Mouse (Mus musculus) neural tube, embryonic 13.5 days (tissue): Measurements from ENCODE around the gene Ube2r2. TPM values are rescaled to one million over a fixed set of nuclear protein-coding genes. Genes with fewer than 3 reads are reported as not detected.

Experiments used
- ATAC-seq: fragments of 200-750 bp; cut with Nextera tagmentation; 2 replicates; pipeline ENCODE4 v1.8.0; 2017; ENCODE audit warnings: low read depth, mild to moderate bottlenecking, moderate TSS enrichment, moderate library complexity
- H3K27ac ChIP-seq: fragments of 300-500 bp; sonication (generic); replicated peaks from 2 replicates; pipeline ENCODE4 v1.5.1; 2015; ENCODE audit warnings: moderate library complexity, mild to moderate bottlenecking, inconsistent platforms
- H3K27me3 ChIP-seq: fragments of 300-500 bp; sonication (generic); 2 replicates; pipeline ENCODE4 v1.6.1; 2015; ENCODE audit warnings: mild to moderate bottlenecking, inconsistent platforms
- H3K36me3 ChIP-seq: fragments of 300-500 bp; sonication (generic); 2 replicates; pipeline ENCODE4 v1.6.1; 2015; ENCODE audit warnings: mild to moderate bottlenecking, inconsistent platforms
- H3K4me1 ChIP-seq: fragments of 300-500 bp; sonication (generic); replicated peaks from 2 replicates; pipeline ENCODE4 v1.6.1; 2015; ENCODE audit warnings: inconsistent platforms
- H3K4me2 ChIP-seq: fragments of 300-500 bp; sonication (generic); 2 replicates; pipeline ENCODE4 v1.6.1; 2015; ENCODE audit warnings: inconsistent platforms, mild to moderate bottlenecking, moderate library complexity
- H3K4me3 ChIP-seq: fragments of 300-500 bp; sonication (generic); 2 replicates; pipeline ENCODE4 v1.5.1; 2015; ENCODE audit warnings: mild to moderate bottlenecking, inconsistent platforms
- H3K9ac ChIP-seq: fragments of 300-500 bp; sonication (generic); 2 replicates; pipeline ENCODE4 v1.6.1; 2015; ENCODE audit warnings: moderate library complexity, mild to moderate bottlenecking, inconsistent platforms
- H3K9me3 ChIP-seq: fragments of 300-500 bp; sonication (generic); 2 replicates; pipeline ENCODE4 v1.6.1; 2016; ENCODE audit warnings: inconsistent platforms
- WGBS: fragments of 180-500 bp; shearing (Covaris S2); methylation state at CpG from one replicate; pipeline ENCODE4 v1.1.7; 2015; 5-methylcytosine and 5-hydroxymethylcytosine counted together
- polyA plus RNA-seq: library from polyadenylated mRNA; unstranded; fragments of >200 nt; fragmentation: Nextera tagmentation; extraction: Ambion mirVana; gene quantifications from 2 replicates; pipeline ENCODE4 v1.2.1, GENCODE M21; 2015

The Ube2r2 gene
- polyA plus RNA-seq, 1 experiment from 2014 or later = 79.9 TPM

DNA sequence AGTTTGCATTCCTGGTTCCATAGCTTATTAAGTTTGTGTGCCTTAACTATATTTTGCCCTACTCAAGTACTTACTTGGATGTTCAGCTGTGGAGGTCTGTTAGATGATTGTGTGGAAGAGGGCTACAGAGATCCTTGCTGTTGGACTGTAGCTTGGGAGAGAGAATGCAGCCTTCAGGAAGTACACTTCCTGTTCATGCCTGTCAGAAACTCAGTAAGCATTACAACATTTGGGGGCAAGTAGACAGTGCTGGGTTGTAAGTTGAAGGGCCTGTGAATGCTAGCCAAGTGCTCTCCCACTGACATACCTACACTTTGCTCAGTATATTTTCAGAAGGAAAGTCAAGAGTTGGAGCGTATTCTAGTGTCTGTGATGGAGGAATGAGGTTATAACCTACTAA, 22.7 kb downstream of the Ube2r2 start:
- Histone ChIP-seq H3K4me3 (no peak overlapping the region), H3K4me1 (peaks cover 8% of the 10 kb centered on the region; the same call in 1 of the 2 replicates), H3K27ac (no peak overlapping the region), H3K36me3 (no peaks in the 10 kb centered on the region), H3K9me3 (no peaks in the 10 kb centered on the region), H3K27me3 (no peaks in the 10 kb centered on the region), H3K9ac (no peak overlapping the region), H3K4me2 (no peak overlapping the region)
- 100% methylated on average over 1 of the region's 1 CpGs for WGBS
- no peak for ATAC-seq

DNA sequence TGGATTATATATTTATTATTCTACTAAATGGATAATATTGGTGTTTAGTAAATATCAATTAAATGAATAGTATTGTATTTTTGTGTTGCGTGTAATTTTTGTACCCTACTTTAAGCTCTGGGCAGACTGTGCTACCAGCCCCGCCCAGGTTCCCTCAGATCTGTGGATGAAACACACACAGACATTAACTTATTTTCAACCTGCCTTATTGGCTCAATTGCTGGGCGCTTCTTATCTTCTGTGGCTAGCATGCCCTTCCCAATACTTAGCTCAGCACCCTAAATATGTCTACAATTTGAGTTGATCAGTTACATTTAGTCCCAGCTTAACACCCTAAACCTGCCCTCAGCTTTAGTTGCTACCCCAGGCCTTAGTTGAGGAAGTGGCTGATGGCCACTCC, 25.7 kb downstream of the Ube2r2 start:
- H3K9ac ChIP-seq = no peak overlapping the region
- 100% methylated on average over 3 of the region's 3 CpGs for WGBS

DNA sequence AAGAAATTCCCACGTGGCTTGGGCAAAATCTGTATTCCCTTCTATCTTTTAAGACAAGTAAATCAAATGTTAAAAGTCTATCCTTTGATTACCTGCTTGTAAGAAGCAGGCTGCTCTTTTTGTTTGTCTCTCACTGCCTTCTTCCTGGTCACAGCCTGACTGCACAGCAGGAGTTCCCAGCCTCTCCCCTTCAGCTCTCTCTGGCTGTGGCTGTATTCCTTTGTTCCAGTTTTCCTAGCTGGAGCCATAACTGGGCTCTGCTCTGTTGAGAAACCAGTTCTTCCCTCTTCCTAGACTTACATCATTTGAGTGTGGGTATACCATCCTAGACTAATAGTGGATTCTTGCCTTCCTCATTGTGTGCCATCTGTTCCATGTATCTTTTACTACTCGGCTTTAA, 29.4 kb downstream of the Ube2r2 start:
- ATAC-seq = no peak
- Histone ChIP-seq H3K9ac (0 out of 2 replicates have a peak overlapping the region, but pooled peaks have one; percentile 1), H3K36me3 (peaks cover 12% of the 10 kb centered on the region), H3K27me3 (no peaks in the 10 kb centered on the region), H3K27ac (peak overlapping the region; percentile 57), H3K4me1 (peaks cover 13% of the 10 kb centered on the region), H3K4me2 (no peak overlapping the region), H3K4me3 (no peak overlapping the region), H3K9me3 (no peaks in the 10 kb centered on the region)
- 1% methylated on average over 2 of the region's 2 CpGs for WGBS

More for the DNA sequence above, 25.7 kb downstream of the Ube2r2 start:
- ATAC-seq = no peak
- H3K9me3 ChIP-seq = no peaks in the 10 kb centered on the region
- H3K4me2 ChIP-seq = no peak overlapping the region
- H3K4me1 ChIP-seq = peaks cover 20% of the 10 kb centered on the region
- H3K36me3 ChIP-seq = no peaks in the 10 kb centered on the region
- H3K27me3 ChIP-seq = no peaks in the 10 kb centered on the region
- no peak overlapping the region for H3K4me3 ChIP-seq
- no peak overlapping the region for H3K27ac ChIP-seq

DNA sequence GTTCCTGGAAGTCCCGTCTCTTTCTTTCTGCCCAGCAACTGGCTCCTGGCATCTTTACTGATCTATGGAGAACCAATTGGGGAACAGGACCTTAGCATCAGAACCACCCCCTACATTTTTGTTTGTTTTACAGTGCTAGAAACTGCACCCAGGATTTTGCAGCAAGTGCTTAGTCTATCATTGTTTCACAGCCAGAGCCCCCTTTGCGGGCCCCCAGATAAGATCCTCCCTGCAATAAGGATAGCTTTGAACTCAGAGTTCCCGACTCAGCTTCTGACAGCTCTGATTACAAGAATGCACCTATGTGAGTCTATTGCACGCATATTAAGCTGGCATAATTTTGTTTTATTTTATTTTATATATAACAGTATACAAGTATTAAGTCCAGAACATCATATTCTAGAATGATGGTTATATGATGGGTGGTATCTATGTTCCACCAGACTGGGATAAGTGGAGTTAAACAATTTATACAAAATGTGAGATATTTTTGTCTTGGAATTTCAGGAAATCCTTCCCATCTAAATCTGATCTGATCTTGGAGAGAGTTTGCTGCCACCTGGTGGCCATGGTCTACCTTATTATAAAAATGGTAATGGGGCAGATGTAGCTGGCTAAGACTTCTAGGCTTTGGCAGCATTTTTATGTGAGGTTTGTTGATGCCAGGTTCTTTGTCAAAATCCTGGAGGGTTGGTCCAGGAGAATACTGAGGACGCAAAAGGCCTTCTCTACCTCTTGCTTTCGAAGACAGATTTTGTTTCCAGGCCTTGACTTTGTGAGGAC, 30.3 kb downstream of the Ube2r2 start:
- no peaks in the 10 kb centered on the region for H3K27me3 ChIP-seq
- no peak overlapping the region for H3K4me3 ChIP-seq
- H3K36me3 ChIP-seq = peaks cover 12% of the 10 kb centered on the region
- peaks cover 13% of the 10 kb centered on the region for H3K4me1 ChIP-seq
- no peaks in the 10 kb centered on the region for H3K9me3 ChIP-seq
- ATAC-seq = peak; percentile 15; the same call in 1 of the 2 replicates
- peak overlapping the region; percentile 57 for H3K27ac ChIP-seq
- WGBS = 66% methylated on average over 6 of the region's 6 CpGs
- H3K4me2 ChIP-seq = no peak overlapping the region
- no peak overlapping the region for H3K9ac ChIP-seq

DNA sequence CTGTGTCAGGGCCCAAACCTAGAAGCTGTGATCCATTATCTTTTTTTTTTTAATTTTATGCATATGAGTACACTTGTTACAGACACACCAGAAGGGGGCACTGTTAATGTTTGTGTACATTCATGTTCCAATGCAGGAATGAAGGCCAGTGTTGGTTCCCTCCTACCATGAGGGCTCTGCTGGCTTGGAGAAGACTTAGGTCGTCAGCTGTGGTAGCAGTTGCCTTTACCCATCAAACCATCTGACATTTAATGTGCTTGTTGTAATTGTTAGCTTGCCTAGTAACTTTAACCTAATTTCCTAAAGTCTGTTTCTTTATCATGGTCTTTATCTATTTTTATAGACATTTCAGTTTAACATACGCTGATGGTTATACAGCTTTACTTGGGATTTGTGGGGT, 35.4 kb downstream of the Ube2r2 start:
- Histone ChIP-seq H3K27ac (no peak overlapping the region), H3K9ac (no peak overlapping the region), H3K4me3 (no peak overlapping the region), H3K36me3 (peaks cover 25% of the 10 kb centered on the region), H3K4me2 (no peak overlapping the region), H3K4me1 (no peaks in the 10 kb centered on the region), H3K27me3 (no peaks in the 10 kb centered on the region), H3K9me3 (no peaks in the 10 kb centered on the region)
- no peak for ATAC-seq
- 86% methylated on average over 2 of the region's 2 CpGs for WGBS

DNA sequence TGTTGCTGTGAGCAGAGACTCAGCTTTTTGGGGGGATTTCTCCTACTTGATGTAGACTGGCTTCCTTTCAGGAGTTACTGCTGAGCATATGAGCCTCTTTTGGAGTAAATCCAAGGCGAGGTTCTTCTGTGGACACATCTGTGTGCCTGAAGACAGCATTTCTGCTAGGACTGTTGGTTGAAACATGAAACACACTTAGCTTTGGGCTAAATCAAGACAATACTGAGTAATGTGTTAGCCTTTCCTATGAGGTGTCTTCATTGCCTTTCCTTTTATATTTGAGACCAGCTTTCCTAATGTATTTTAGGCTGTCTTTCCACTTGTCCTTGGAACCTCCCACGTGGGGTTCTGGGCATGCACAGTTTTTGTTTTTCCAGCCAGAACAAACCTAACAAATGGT, 39.1 kb downstream of the Ube2r2 start:
- H3K4me1 ChIP-seq = no peaks in the 10 kb centered on the region
- no peak for ATAC-seq
- H3K36me3 ChIP-seq = peaks cover 38% of the 10 kb centered on the region
- H3K9ac ChIP-seq = no peak overlapping the region
- H3K4me3 ChIP-seq = no peak overlapping the region
- H3K9me3 ChIP-seq = no peaks in the 10 kb centered on the region
- 82% methylated on average over 2 of the region's 2 CpGs for WGBS
- H3K4me2 ChIP-seq = no peak overlapping the region
- H3K27ac ChIP-seq = no peak overlapping the region
- H3K27me3 ChIP-seq = no peaks in the 10 kb centered on the region

DNA sequence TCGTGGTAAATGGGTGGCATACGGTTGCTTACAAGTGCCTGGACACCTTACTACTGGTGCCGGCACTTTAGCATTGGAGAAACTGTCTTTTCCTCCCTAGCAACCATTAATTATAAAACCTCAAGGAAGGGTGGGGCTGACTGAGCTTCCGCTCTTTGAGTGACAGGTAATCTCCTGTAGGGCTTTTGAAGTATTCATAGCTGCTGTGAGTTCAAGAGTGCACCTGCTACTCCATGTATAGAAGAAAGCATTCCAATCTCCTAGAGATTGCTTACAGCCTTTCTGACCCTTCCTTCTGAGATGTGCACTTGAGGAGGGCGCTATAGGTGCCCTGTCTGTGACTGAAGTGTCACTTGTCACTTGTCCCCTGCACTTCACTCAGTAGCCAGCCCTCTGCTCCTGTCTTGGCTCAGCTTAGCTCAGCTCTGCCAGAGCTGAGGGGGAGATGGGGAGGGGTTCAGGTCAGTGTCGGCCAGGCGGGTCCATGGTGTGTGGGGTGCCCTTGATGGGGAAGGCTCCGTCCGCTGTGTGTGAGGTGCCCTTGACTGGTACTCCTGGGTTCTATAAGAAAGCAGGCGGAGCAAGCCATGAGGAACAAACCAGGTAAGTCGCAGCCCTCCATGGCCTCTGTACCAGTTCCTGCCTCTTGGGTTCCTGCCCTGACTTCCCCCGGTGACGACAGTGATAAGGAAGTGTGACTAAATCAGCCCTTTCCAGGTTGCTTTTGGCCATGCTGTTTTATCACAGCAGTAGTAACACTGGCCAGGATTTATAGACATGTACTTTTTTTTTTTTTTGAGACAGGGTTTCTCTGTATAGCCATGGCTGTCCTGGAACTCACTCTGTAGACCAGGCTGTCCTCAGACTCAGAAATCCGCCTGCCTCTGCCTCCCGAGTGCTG, 44.5 kb downstream of the Ube2r2 start:
- WGBS = 90% methylated on average over 15 of the region's 15 CpGs
- no peak overlapping the region for H3K27ac ChIP-seq
- ATAC-seq = no peak

DNA sequence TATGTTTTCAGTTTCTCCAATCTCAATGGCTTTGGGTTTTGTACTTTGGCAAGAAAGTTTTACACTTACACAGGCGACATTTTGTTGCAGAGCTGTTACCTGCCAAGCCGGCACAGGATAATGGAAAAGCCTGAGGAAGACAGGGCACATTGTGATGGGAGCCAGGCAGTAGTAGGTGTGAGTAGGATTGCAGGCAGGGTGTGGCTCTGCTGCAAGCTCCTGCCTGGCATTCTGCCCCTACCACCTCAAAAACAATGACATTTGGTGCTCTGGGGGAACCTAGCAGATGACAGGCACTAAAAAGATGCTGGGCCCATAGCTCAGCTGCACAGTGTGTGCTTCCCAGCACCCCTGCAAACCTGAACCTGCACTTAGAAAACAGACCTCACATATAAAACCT, 54.3 kb downstream of the Ube2r2 start:
- no peak overlapping the region for H3K27ac ChIP-seq
- H3K9me3 ChIP-seq = no peaks in the 10 kb centered on the region
- no peak for ATAC-seq
- no peak overlapping the region for H3K4me2 ChIP-seq
- H3K4me1 ChIP-seq = no peaks in the 10 kb centered on the region
- 91% methylated on average over 2 of the region's 2 CpGs for WGBS
- no peak overlapping the region for H3K4me3 ChIP-seq
- peaks cover 76% of the 10 kb centered on the region for H3K36me3 ChIP-seq
- H3K27me3 ChIP-seq = no peaks in the 10 kb centered on the region
- H3K9ac ChIP-seq = no peak overlapping the region

More for the DNA sequence above, 44.5 kb downstream of the Ube2r2 start:
- Histone ChIP-seq H3K4me3 (no peak overlapping the region), H3K4me2 (no peak overlapping the region), H3K36me3 (peaks cover 62% of the 10 kb centered on the region), H3K9me3 (no peaks in the 10 kb centered on the region), H3K27me3 (no peaks in the 10 kb centered on the region), H3K4me1 (no peaks in the 10 kb centered on the region), H3K9ac (no peak overlapping the region)

DNA sequence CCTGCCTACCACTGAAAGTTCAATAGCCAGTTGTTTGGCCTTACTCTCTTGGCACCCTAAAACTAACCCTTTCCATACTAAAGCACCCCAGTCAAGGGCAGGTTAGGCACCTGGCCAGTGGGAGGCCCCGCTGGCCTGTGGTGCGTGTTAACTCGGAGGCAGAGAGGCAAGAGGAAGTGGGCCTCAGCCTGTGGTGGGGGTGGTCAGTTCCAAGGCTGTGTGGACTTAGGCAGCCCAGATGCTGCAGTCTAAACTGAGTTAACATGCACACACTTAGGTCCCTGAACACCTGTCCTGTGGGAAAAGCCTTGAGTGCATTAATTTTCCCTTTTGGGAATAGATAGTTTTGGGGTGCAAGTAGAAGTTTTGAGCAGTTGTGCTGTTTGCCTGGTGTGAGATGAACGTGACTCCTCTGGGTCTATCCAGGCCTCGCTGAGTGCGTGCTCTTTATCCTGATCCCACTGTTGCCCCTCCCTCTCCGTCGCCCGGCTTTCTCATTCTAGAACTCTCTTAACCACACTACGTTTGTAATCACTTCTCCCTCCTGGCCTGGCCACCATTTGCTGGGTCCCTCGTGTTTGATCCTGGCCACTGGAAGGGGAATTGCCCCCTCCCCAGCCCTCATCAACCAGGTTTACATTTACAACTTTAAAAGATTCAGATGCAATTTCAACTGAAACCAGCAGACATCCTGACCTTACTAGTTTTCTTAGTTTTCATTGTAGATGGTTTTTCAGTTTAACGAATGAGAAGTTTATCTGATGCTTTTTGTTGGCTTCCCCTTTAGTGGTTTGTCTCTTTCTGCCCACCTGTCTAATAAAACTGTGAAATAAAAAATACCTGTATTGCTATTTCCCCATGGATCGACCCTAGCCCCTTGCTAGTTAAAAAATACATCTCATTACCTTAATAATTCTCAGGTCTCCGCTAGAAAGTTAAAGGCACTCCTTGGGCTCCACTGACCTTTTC, 57.3 kb downstream of the Ube2r2 start:
- H3K4me2 ChIP-seq = no peak overlapping the region
- H3K9me3 ChIP-seq = no peaks in the 10 kb centered on the region
- H3K36me3 ChIP-seq = peaks cover 90% of the 10 kb centered on the region
- H3K4me3 ChIP-seq = no peak overlapping the region
- H3K27ac ChIP-seq = no peak overlapping the region
- 77% methylated on average over 14 of the region's 14 CpGs for WGBS
- peaks cover 5% of the 10 kb centered on the region; the same call in 1 of the 2 replicates for H3K4me1 ChIP-seq
- H3K27me3 ChIP-seq = no peaks in the 10 kb centered on the region
- no peak overlapping the region for H3K9ac ChIP-seq
- no peak for ATAC-seq

DNA sequence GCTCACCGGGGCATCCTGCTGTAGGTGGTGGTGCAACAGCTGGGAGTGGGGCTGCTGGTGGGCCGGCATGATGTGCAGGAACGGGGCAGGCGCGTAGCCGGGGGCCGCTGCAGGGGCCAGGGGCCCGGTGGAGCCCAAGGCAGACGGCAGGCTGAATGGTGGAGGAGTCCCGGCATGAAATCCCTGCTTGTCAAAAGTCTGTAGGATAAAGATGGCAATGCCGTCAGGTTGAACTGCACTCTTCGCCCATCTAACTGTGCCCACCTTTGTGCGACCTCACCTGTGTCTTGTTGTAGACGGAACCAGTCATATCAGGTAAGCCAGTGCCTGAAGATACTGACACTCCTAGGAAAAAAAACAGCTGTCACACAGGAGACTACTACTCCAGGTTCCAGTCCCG, 59.8 kb downstream of the Ube2r2 start:
- H3K27me3 ChIP-seq = no peaks in the 10 kb centered on the region
- H3K36me3 ChIP-seq = peaks cover 97% of the 10 kb centered on the region
- H3K4me1 ChIP-seq = peaks cover 5% of the 10 kb centered on the region; the same call in 1 of the 2 replicates
- no peak for ATAC-seq
- no peak overlapping the region for H3K4me2 ChIP-seq
- 90% methylated on average over 15 of the region's 15 CpGs for WGBS
- H3K9me3 ChIP-seq = no peaks in the 10 kb centered on the region
- no peak overlapping the region for H3K9ac ChIP-seq
- no peak overlapping the region for H3K4me3 ChIP-seq
- no peak overlapping the region for H3K27ac ChIP-seq

DNA sequence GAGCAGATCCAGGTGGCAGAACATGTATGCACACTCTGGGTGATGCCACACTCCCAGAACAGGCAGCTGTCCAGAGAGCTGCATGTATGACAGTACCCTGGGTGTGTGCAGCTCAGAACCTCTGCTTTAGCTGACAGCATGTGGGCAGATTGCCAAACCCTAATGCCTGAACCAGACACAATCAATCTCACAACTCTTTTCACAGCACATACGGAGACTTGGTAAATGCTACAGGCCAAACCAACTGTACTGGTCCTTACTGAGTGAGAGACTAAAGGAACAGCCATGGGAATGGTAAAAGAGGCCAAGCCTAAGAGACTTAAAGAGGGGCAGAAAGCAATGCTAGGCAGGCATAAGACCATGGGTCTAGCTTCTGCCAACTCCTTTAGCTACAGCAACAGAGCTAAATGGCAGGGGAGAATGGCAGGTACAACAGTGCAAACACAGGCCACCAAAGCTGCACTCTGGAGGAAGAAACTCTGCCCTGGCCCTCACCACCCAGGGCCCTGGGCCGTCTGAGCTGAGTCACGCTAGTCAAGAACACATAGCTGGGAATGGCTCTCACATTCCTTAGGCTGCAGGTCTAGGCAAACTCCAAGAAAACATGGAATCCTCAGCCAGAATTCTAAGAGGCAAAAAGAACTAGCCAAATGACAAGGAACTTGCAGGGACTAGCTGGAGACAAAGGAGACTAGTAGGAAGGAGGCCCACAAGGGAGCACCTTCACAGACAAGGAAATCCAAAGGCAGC, 61.5 kb downstream of the Ube2r2 start:
- H3K4me2 ChIP-seq = no peak overlapping the region
- H3K36me3 ChIP-seq = peaks cover 99% of the 10 kb centered on the region
- WGBS = 56% methylated on average over 3 of the region's 3 CpGs
- no peaks in the 10 kb centered on the region for H3K9me3 ChIP-seq
- H3K4me1 ChIP-seq = peaks cover 5% of the 10 kb centered on the region; the same call in 1 of the 2 replicates
- no peak for ATAC-seq
- H3K27ac ChIP-seq = peak overlapping the region; percentile 39; the same call in 1 of the 2 replicates
- H3K9ac ChIP-seq = no peak overlapping the region
- no peaks in the 10 kb centered on the region for H3K27me3 ChIP-seq
- no peak overlapping the region for H3K4me3 ChIP-seq
